Mouse (Mus musculus) E14TG2a.4 (cell line): ENCODE data around the gene Klf1.

Experiments used
- H3K27me3 ChIP-seq: 2 replicates; pipeline ENCODE4 v1.6.1; 2014; ENCODE audit warnings: low read length, control low read depth; ENCODE audit not compliant: insufficient read depth
- H3K36me3 ChIP-seq: 2 replicates; pipeline ENCODE4 v1.6.1; 2014; ENCODE audit warnings: low read length, control low read depth; ENCODE audit not compliant: insufficient read depth
- H3K4me1 ChIP-seq: replicated peaks from 2 replicates; pipeline ENCODE4 v1.6.1; 2014; ENCODE audit warnings: low read depth, low read length, control low read depth
- H3K4me3 ChIP-seq: replicated peaks from 2 replicates; pipeline ENCODE4 v1.5.1; 2014; ENCODE audit warnings: mild to moderate bottlenecking, low read length
- H3K9me3 ChIP-seq: 2 replicates; pipeline ENCODE4 v1.6.1; 2014; ENCODE audit warnings: low read length, control low read depth
- CTCF ChIP-seq: conservative IDR thresholded peaks from 2 replicates; pipeline ENCODE4 v1.5.1; 2014; ENCODE audit warnings: low read length
- NANOG ChIP-seq: IDR thresholded peaks from 2 replicates; pipeline ENCODE4 v1.6.1; 2014; ENCODE audit warnings: borderline replicate concordance, low read length, mixed read lengths
- POU5F1 ChIP-seq: IDR thresholded peaks from 2 replicates; pipeline ENCODE4 v1.6.1; 2014; ENCODE audit warnings: low read length, borderline replicate concordance

The Klf1 gene

GRCm38 (mm10) chr8:84909949-84910348, 8.2 kb downstream of the Klf1 start:
- H3K4me1 ChIP-seq, result peaks cover 66% of the 10 kb centered on the region
- H3K27me3 ChIP-seq, result peaks cover 23% of the 10 kb centered on the region
- H3K9me3 ChIP-seq, result no peaks in the 10 kb centered on the region
- H3K36me3 ChIP-seq, result peaks cover 36% of the 10 kb centered on the region
- H3K4me3 ChIP-seq, result peak overlapping the region; percentile 87
- TF ChIP-seq POU5F1, result no peak
- no peak for TF ChIP-seq CTCF
- TF ChIP-seq NANOG, result no peak

- peaks cover 23% of the 10 kb centered on the region for H3K27me3 ChIP-seq
- H3K36me3 ChIP-seq, result peaks cover 37% of the 10 kb centered on the region
- TF ChIP-seq NANOG (no peak), POU5F1 (no peak), CTCF (no peak)
- H3K4me1 ChIP-seq, result peaks cover 67% of the 10 kb centered on the region
- H3K4me3 ChIP-seq, result no peak overlapping the region
- no peaks in the 10 kb centered on the region for H3K9me3 ChIP-seq
Measured at GRCm38 (mm10) chr8:84910551-84910950, 8.8 kb downstream of the Klf1 start.

- Histone ChIP-seq H3K36me3 (peaks cover 50% of the 10 kb centered on the region), H3K4me3 (peak overlapping the region; percentile 85), H3K27me3 (peaks cover 23% of the 10 kb centered on the region), H3K9me3 (no peaks in the 10 kb centered on the region), H3K4me1 (peaks cover 75% of the 10 kb centered on the region)
- TF ChIP-seq CTCF, result no peak
- no peak for TF ChIP-seq NANOG
- no peak for TF ChIP-seq POU5F1
Measured at GRCm38 (mm10) chr8:84911854-84912253, 10.1 kb downstream of the Klf1 start.

GRCm38 (mm10) chr8:84912391-84912790, 10.7 kb downstream of the Klf1 start:
- Histone ChIP-seq H3K9me3 (no peaks in the 10 kb centered on the region), H3K4me3 (peak overlapping the region; percentile 85), H3K4me1 (peaks cover 75% of the 10 kb centered on the region), H3K36me3 (peaks cover 56% of the 10 kb centered on the region), H3K27me3 (peaks cover 23% of the 10 kb centered on the region)
- TF ChIP-seq POU5F1 (no peak), NANOG (no peak), CTCF (no peak)

GRCm38 (mm10) chr8:84912895-84913501, 11.3 kb downstream of the Klf1 start:
- Histone ChIP-seq H3K27me3 (peaks cover 23% of the 10 kb centered on the region), H3K36me3 (peaks cover 62% of the 10 kb centered on the region), H3K9me3 (no peaks in the 10 kb centered on the region), H3K4me1 (peaks cover 77% of the 10 kb centered on the region), H3K4me3 (peak overlapping the region; percentile 85)
- TF ChIP-seq CTCF (no peak), POU5F1 (no peak), NANOG (no peak)

GRCm38 (mm10) chr8:84913502-84913900, 11.8 kb downstream of the Klf1 start:
- no peak for TF ChIP-seq NANOG
- TF ChIP-seq CTCF, result no peak
- TF ChIP-seq POU5F1, result no peak
- Histone ChIP-seq H3K4me1 (peaks cover 80% of the 10 kb centered on the region), H3K27me3 (peaks cover 23% of the 10 kb centered on the region)

GRCm38 (mm10) chr8:84913960-84914359, 12.2 kb downstream of the Klf1 start:
- Histone ChIP-seq H3K4me1 (peaks cover 83% of the 10 kb centered on the region), H3K36me3 (peaks cover 66% of the 10 kb centered on the region), H3K27me3 (peaks cover 23% of the 10 kb centered on the region), H3K4me3 (peak overlapping the region; percentile 85), H3K9me3 (no peaks in the 10 kb centered on the region)
- TF ChIP-seq POU5F1, result no peak
- no peak for TF ChIP-seq NANOG
- TF ChIP-seq CTCF, result peak; percentile 93

More at GRCm38 (mm10) chr8:84913502-84913900, 11.8 kb downstream of the Klf1 start:
- Histone ChIP-seq H3K36me3 (peaks cover 66% of the 10 kb centered on the region), H3K9me3 (no peaks in the 10 kb centered on the region), H3K4me3 (peak overlapping the region; percentile 85)

- peaks cover 21% of the 10 kb centered on the region for H3K27me3 ChIP-seq
- peaks cover 69% of the 10 kb centered on the region for H3K36me3 ChIP-seq
- H3K4me1 ChIP-seq, result peaks cover 83% of the 10 kb centered on the region
- H3K9me3 ChIP-seq, result no peaks in the 10 kb centered on the region
- no peak for TF ChIP-seq POU5F1
- no peak for TF ChIP-seq NANOG
- TF ChIP-seq CTCF, result no peak
- peak overlapping the region; percentile 85 for H3K4me3 ChIP-seq
Measured at GRCm38 (mm10) chr8:84915269-84915668, 13.5 kb downstream of the Klf1 start.

- no peak for TF ChIP-seq NANOG
- TF ChIP-seq POU5F1, result no peak
- TF ChIP-seq CTCF, result no peak
- H3K4me1 ChIP-seq, result peaks cover 79% of the 10 kb centered on the region
- no peaks in the 10 kb centered on the region for H3K9me3 ChIP-seq
- peaks cover 2% of the 10 kb centered on the region for H3K27me3 ChIP-seq
- peak overlapping the region; percentile 68 for H3K4me3 ChIP-seq
- peaks cover 76% of the 10 kb centered on the region for H3K36me3 ChIP-seq
Measured at GRCm38 (mm10) chr8:84917781-84918180, 16.1 kb downstream of the Klf1 start.
